Mouse (Mus musculus): ENCODE results near the gene Smtn.

GRCm38 (mm10) chr11:3570321-3570720 lies 29.9 kb upstream of the Smtn start:
- TF ChIP-seq CTCF (conservative IDR thresholded peaks at IDR 0.05; ENCODE audit: insufficient read depth, insufficient read length, low read depth, low read length) (no peak), POLR2A (IDR thresholded peaks at IDR 0.05; ENCODE audit: low read depth, low read length) (no peak)

All from kidney, adult 2 months (tissue).